Mouse (Mus musculus): ENCODE measurements around the gene Lingo1. TPM values are rescaled to one million over a fixed set of nuclear protein-coding genes. Genes with fewer than 3 reads are reported as not detected.

Gene Lingo1
- polyA plus RNA-seq, 1 experiment = 1.2 TPM

DNA sequence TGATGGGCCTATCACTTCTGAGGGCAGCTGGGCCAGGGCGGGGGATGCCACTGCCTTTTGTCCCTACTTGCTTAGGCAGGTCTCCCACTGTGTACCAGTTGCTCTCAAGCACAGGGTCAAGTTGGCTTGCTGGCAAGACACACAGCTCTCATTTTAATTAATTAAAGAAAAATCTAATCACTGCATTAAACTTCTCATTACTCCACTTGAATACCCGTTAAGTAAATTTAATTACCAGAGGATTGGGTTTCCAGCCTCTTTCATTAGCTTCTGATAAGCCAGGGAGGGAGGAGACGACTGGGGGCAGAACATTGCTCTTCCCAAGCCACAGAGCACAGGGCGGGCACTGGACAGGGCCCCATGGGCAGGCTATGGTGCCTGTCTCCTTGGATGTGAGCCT is 113.4 kb downstream of the Lingo1 start:
- TF ChIP-seq SRF (IDR thresholded peaks at IDR 0.05; ENCODE audit: control insufficient read depth, insufficient read length, low read depth) = no peak
- peak in 1 of 3 experiments; percentile 48 for TF ChIP-seq MYOD1 (IDR thresholded peaks at IDR 0.05; ENCODE audit: control insufficient read depth in 1 of 3, insufficient read length in 2 of 3, low read depth in 2 of 3)
- no peak for TF ChIP-seq MAX (IDR thresholded peaks at IDR 0.05; ENCODE audit: low read depth)
- TF ChIP-seq POLR2A (IDR thresholded peaks at IDR 0.05; ENCODE audit: insufficient read length, low read depth) = no peak
- no peak for TF ChIP-seq MYOG (IDR thresholded peaks at IDR 0.05; ENCODE audit: control insufficient read depth in 1 of 3, insufficient read depth in 1 of 3, insufficient read length in 2 of 3, low read depth in 2 of 3)
- TF ChIP-seq TCF3 (IDR thresholded peaks at IDR 0.05; ENCODE audit: insufficient read length, low read depth) = no peak
- TF ChIP-seq POLR2AphosphoS2 (IDR thresholded peaks at IDR 0.05; ENCODE audit: insufficient read length, low read depth) = no peak
- TF ChIP-seq E2F4 (IDR thresholded peaks at IDR 0.05; ENCODE audit: insufficient read depth) = no peak
- H3ac ChIP-seq (ENCODE audit: control insufficient read depth, insufficient read length) = no peak overlapping the region
- no peak overlapping the region for H3K4me3 ChIP-seq
- peaks cover 19% of the 10 kb centered on the region for H3K27me3 ChIP-seq (ENCODE audit: control insufficient read depth, insufficient read depth, insufficient read length)
- no peaks in the 10 kb centered on the region for H3K79me2 ChIP-seq (ENCODE audit: control insufficient read depth, insufficient read depth)
- H3K4me2 ChIP-seq (ENCODE audit: low read depth) = no peak overlapping the region
- H3K36me3 ChIP-seq (ENCODE audit: control insufficient read depth, insufficient read depth) = no peaks in the 10 kb centered on the region

DNA sequence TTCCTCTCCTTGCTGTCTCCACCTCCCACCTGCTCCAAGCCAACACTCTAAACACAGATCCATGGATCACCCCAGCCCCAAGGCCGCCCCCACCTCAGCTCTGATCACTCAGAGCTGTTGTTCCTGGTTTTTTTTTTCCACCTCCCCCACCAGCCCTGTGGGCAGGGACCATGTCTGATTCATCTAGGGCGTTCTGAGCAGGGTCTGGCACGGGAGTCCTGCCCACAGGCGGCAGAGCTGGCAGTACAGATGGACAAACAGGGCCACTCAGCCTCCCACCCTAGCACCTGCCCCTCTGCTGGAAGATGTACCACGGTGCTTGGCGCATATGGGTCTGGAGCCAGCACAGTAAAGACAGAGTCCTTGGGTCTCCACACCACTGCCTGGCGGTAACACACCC is 114.3 kb downstream of the Lingo1 start:
- Histone ChIP-seq H3K4me3 (no peak overlapping the region), H3ac (ENCODE audit: control insufficient read depth, insufficient read length) (no peak overlapping the region), H3K4me2 (ENCODE audit: low read depth) (no peak overlapping the region), H3K36me3 (ENCODE audit: control insufficient read depth, insufficient read depth) (no peaks in the 10 kb centered on the region), H3K27me3 (ENCODE audit: control insufficient read depth, insufficient read depth, insufficient read length) (peaks cover 19% of the 10 kb centered on the region), H3K79me2 (ENCODE audit: control insufficient read depth, insufficient read depth) (no peaks in the 10 kb centered on the region)
- TF ChIP-seq MYOD1 (IDR thresholded peaks at IDR 0.05; ENCODE audit: control insufficient read depth in 1 of 3, insufficient read length in 2 of 3, low read depth in 2 of 3) (peak in 1 of 3 experiments; percentile 73), TCF3 (IDR thresholded peaks at IDR 0.05; ENCODE audit: insufficient read length, low read depth) (no peak)

DNA sequence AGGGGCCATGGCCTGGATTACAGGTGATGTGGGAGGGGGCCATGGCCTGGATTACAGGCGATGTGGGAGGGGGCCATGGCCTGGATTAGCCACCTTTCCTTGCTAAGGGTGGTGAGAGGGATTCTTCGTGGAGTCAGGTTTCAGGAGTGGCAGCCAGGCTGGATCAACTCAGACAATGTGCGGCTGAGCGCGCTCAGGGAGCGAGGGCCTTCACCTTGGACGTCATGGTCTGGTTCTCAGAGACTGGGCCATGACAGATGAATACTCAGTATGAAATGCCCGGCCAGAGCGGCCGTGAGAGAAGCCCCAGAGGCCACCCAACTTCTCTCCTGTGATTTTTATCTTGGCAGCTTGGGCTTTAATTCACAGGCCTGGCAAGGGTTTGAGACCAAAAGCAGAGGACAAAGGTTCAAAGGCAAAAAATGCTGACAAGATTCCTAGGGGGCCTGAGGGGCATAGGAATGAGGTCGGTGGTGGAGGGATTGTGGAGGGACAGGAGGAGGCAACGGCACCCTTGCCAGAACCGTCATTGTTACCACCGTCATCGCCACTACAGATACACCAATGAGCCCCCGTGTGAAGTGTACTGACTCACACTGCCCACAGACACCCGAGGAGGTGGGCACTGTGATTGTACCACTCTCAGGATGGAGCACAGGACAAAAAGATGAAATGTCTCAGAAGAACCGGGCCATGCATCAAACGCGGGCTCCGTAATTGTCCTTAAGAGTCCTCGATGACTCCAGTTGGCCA is 117.2 kb downstream of the Lingo1 start:
- H3K27me3 ChIP-seq (ENCODE audit: control insufficient read depth, insufficient read depth, insufficient read length) = peaks cover 26% of the 10 kb centered on the region
- H3ac ChIP-seq (ENCODE audit: control insufficient read depth, insufficient read length) = no peak overlapping the region
- H3K79me2 ChIP-seq (ENCODE audit: control insufficient read depth, insufficient read depth) = no peaks in the 10 kb centered on the region
- no peak overlapping the region for H3K4me2 ChIP-seq (ENCODE audit: low read depth)
- H3K4me3 ChIP-seq = no peak overlapping the region
- no peaks in the 10 kb centered on the region for H3K36me3 ChIP-seq (ENCODE audit: control insufficient read depth, insufficient read depth)
- TF ChIP-seq POLR2A (IDR thresholded peaks at IDR 0.05; ENCODE audit: insufficient read length, low read depth) (no peak), REST (IDR thresholded peaks at IDR 0.05; ENCODE audit: insufficient read depth, insufficient read length) (no peak)

DNA sequence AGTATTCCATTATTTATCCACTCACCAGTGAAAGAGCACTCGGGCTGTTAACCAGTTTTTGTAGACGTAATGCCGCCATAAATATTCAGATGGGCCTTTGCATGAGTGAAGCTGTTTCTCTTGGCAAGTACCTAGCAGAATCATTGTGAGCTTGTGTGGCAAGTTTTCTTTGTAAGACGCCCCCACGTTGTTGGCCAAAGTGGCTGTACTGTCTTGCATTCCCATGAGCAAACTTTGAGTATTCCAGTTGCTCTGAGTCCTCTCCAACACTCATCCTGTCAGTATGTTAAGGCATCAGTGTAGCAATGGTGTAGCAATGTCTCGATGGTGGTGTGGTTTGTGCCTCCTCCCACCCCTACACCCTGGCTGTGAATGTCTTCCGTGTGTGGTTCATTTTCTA is 120.6 kb downstream of the Lingo1 start:
- no peak overlapping the region for H3ac ChIP-seq (ENCODE audit: control insufficient read depth, insufficient read length)
- TF ChIP-seq MAX (IDR thresholded peaks at IDR 0.05; ENCODE audit: low read depth) (no peak), MYOD1 (IDR thresholded peaks at IDR 0.05; ENCODE audit: control insufficient read depth in 1 of 3, insufficient read length in 2 of 3, low read depth in 2 of 3) (no peak), POLR2A (IDR thresholded peaks at IDR 0.05; ENCODE audit: insufficient read length, low read depth) (no peak), E2F4 (IDR thresholded peaks at IDR 0.05; ENCODE audit: insufficient read depth) (no peak), TCF3 (IDR thresholded peaks at IDR 0.05; ENCODE audit: insufficient read length, low read depth) (no peak), TCF12 (IDR thresholded peaks at IDR 0.05; ENCODE audit: insufficient read depth, poor library complexity, severe bottlenecking) (no peak), REST (IDR thresholded peaks at IDR 0.05; ENCODE audit: insufficient read depth, insufficient read length) (no peak), SRF (IDR thresholded peaks at IDR 0.05; ENCODE audit: control insufficient read depth, insufficient read length, low read depth) (no peak), USF1 (IDR thresholded peaks at IDR 0.05; ENCODE audit: low read depth) (no peak)
- H3K79me2 ChIP-seq (ENCODE audit: control insufficient read depth, insufficient read depth) = no peaks in the 10 kb centered on the region
- H3K4me3 ChIP-seq = no peak overlapping the region
- no peaks in the 10 kb centered on the region for H3K36me3 ChIP-seq (ENCODE audit: control insufficient read depth, insufficient read depth)
- H3K27me3 ChIP-seq (ENCODE audit: control insufficient read depth, insufficient read depth, insufficient read length) = peaks cover 44% of the 10 kb centered on the region
- no peak overlapping the region for H3K4me2 ChIP-seq (ENCODE audit: low read depth)

GRCm38 (mm10) chr9:56669605-56670221 is 126.6 kb downstream of the Lingo1 start:
- Histone ChIP-seq H3K4me2 (ENCODE audit: low read depth) (no peak overlapping the region), H3K79me2 (ENCODE audit: control insufficient read depth, insufficient read depth) (no peaks in the 10 kb centered on the region), H3K27me3 (ENCODE audit: control insufficient read depth, insufficient read depth, insufficient read length) (peaks cover 86% of the 10 kb centered on the region), H3K4me3 (no peak overlapping the region), H3ac (ENCODE audit: control insufficient read depth, insufficient read length) (no peak overlapping the region), H3K36me3 (ENCODE audit: control insufficient read depth, insufficient read depth) (no peaks in the 10 kb centered on the region)
- peak in 1 of 3 experiments; percentile 86 for TF ChIP-seq MYOD1 (IDR thresholded peaks at IDR 0.05; ENCODE audit: control insufficient read depth in 1 of 3, insufficient read length in 2 of 3, low read depth in 2 of 3)
- TF ChIP-seq E2F4 (IDR thresholded peaks at IDR 0.05; ENCODE audit: insufficient read depth) = no peak
- TF ChIP-seq MAX (IDR thresholded peaks at IDR 0.05; ENCODE audit: low read depth) = no peak
- TF ChIP-seq REST (IDR thresholded peaks at IDR 0.05; ENCODE audit: insufficient read depth, insufficient read length) = no peak
- TF ChIP-seq USF1 (IDR thresholded peaks at IDR 0.05; ENCODE audit: low read depth) = no peak
- no peak for TF ChIP-seq CEBPB (IDR thresholded peaks at IDR 0.05; ENCODE audit: insufficient read depth, poor library complexity, severe bottlenecking)

Data from myocyte (in vitro differentiated cells).